Mouse (Mus musculus) heart, embryonic 10.5 days (tissue): ENCODE measurements around the gene Tmem202. TPM values are rescaled to one million over a fixed set of nuclear protein-coding genes. Genes with fewer than 3 reads are reported as not detected.

Experiments
- DNase-seq: peaks from one replicate; pipeline ENCODE4 v3.0.0-alpha.2; 2017; ENCODE audit warnings: low spot score
- H3K27ac ChIP-seq: fragments of 300-500 bp; sonication (generic); 2 replicates; pipeline ENCODE4 v1.5.1; 2016; ENCODE audit warnings: mild to moderate bottlenecking
- H3K27me3 ChIP-seq: fragments of 300-500 bp; sonication (generic); 2 replicates; pipeline ENCODE4 v1.6.1; 2016; ENCODE audit warnings: mild to moderate bottlenecking; ENCODE audit not compliant: poor library complexity, insufficient read depth, severe bottlenecking
- H3K36me3 ChIP-seq: fragments of 300-500 bp; sonication (generic); 2 replicates; pipeline ENCODE4 v1.6.1; 2016; ENCODE audit warnings: mild to moderate bottlenecking, moderate library complexity
- H3K4me1 ChIP-seq: fragments of 300-500 bp; sonication (generic); 2 replicates; pipeline ENCODE4 v1.6.1; 2016; ENCODE audit warnings: mild to moderate bottlenecking
- H3K4me3 ChIP-seq: fragments of 300-500 bp; sonication (generic); 2 replicates; pipeline ENCODE4 v1.5.1; 2016; ENCODE audit warnings: mild to moderate bottlenecking, moderate library complexity
- H3K9me3 ChIP-seq: fragments of 300-500 bp; sonication (generic); 2 replicates; pipeline ENCODE4 v1.6.1; 2016; ENCODE audit warnings: mild to moderate bottlenecking, moderate library complexity
- WGBS: fragments of 180-500 bp; shearing (Covaris S2); methylation state at CpG from one replicate; pipeline ENCODE4 v1.1.7; 2016; 5-methylcytosine and 5-hydroxymethylcytosine counted together
- polyA plus RNA-seq: library from polyadenylated mRNA; unstranded; fragments of >200 nt; fragmentation: Nextera tagmentation; extraction: Ambion mirVana; gene quantifications from 2 replicates; pipeline ENCODE4 v1.2.1, GENCODE M21; 2016

The Tmem202 gene
- polyA plus RNA-seq, 1 experiment from 2014 or later, result 0.11 TPM

DNA sequence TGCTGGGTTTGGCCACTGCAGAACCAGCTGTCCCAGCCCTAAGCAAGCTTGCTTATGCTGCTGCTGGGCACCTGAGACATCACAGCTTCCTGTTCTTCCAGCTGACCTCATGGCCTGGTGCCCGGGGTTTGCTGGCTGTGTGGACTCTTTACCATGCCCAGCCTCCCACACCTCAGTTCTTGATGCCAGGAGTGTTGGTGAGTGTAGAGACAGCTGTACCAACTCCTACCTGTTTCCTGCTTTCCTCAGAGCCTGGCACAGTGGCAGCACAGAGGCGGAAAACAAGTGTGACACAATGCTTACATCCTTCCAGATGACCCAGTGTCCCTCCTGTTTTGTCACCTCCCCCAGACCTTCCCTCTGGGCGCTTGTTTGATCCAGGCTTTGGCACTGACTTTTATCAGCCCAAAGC, 12.0 kb upstream of the Tmem202 start:
- Histone ChIP-seq H3K27me3 (no peaks in the 10 kb centered on the region), H3K9me3 (no peaks in the 10 kb centered on the region), H3K36me3 (peaks cover 24% of the 10 kb centered on the region), H3K4me3 (no peak overlapping the region), H3K27ac (peak overlapping the region; percentile 36; the same call in 1 of the 2 replicates), H3K4me1 (peaks cover 19% of the 10 kb centered on the region)
- no peak for DNase-seq
- 50% methylated on average over 3 of the region's 3 CpGs for WGBS

DNA sequence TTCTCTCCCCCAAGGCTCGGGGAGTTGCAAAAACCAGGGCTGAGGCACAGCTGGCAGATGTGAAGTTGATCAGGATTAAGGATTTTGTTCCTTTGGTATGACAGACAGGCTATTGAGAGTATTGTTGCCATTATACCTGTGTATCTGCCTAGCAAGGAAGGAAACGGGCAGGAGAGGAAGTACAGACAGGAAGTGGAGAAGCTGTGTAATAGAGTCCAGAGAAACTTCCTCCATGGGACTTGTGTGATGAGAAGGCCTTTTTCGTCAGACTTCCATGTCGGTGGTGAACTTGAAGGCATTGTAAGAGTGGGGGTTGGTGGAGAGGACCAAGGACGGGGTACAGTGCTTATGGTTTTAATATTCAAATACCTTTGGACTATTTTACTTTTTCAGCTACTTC, 11.4 kb upstream of the Tmem202 start:
- Histone ChIP-seq H3K4me1 (peaks cover 19% of the 10 kb centered on the region), H3K36me3 (peaks cover 26% of the 10 kb centered on the region), H3K27me3 (no peaks in the 10 kb centered on the region), H3K27ac (peak overlapping the region; percentile 33; the same call in 1 of the 2 replicates), H3K9me3 (no peaks in the 10 kb centered on the region), H3K4me3 (no peak overlapping the region)
- WGBS, result 68% methylated on average over 5 of the region's 5 CpGs
- DNase-seq, result no peak

DNA sequence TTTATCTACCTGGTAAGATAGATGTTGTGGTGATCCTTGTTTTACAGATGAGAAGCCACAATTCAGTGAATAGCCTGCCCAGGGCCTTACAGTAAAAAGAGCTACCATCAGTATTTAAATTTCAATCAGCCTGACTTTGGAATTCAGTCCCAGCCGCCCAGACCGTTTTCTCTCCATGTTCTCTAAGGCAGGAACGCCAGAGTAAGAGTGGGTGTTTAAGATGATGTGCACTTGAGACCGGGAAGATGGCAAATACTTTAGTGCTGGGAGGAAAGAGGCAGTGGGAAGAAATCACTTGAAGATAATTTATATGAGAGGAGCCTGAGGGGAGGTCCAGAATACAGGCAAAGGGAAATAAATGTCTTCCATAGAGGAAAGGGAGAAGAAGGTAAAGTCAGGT, 10.4 kb upstream of the Tmem202 start:
- Histone ChIP-seq H3K4me3 (no peak overlapping the region), H3K27me3 (no peaks in the 10 kb centered on the region), H3K9me3 (no peaks in the 10 kb centered on the region), H3K36me3 (peaks cover 22% of the 10 kb centered on the region), H3K4me1 (peaks cover 19% of the 10 kb centered on the region), H3K27ac (no peak overlapping the region)
- WGBS, result 82% methylated on average over 4 of the region's 4 CpGs
- DNase-seq, result no peak

GRCm38 (mm10) chr9:59548961-59549487, 9.4 kb upstream of the Tmem202 start:
- H3K27me3 ChIP-seq, result no peaks in the 10 kb centered on the region
- peaks cover 25% of the 10 kb centered on the region for H3K4me1 ChIP-seq
- peaks cover 18% of the 10 kb centered on the region for H3K36me3 ChIP-seq
- WGBS, result 60% methylated on average over 2 of the region's 2 CpGs
- DNase-seq, result no peak
- H3K4me3 ChIP-seq, result no peak overlapping the region
- no peak overlapping the region for H3K27ac ChIP-seq
- no peaks in the 10 kb centered on the region for H3K9me3 ChIP-seq

- Histone ChIP-seq H3K27ac (no peak overlapping the region), H3K9me3 (no peaks in the 10 kb centered on the region), H3K36me3 (peaks cover 15% of the 10 kb centered on the region; the same call in 1 of the 2 replicates), H3K27me3 (no peaks in the 10 kb centered on the region), H3K4me1 (peaks cover 26% of the 10 kb centered on the region), H3K4me3 (no peak overlapping the region)
- DNase-seq, result no peak
- 86% methylated on average over 1 of the region's 1 CpGs for WGBS
Observed at GRCm38 (mm10) chr9:59547869-59548268, 8.2 kb upstream of the Tmem202 start.

GRCm38 (mm10) chr9:59544739-59545138, 5.1 kb upstream of the Tmem202 start:
- Histone ChIP-seq H3K36me3 (peaks cover 12% of the 10 kb centered on the region; the same call in 1 of the 2 replicates), H3K9me3 (no peaks in the 10 kb centered on the region), H3K4me1 (peaks cover 26% of the 10 kb centered on the region), H3K27me3 (no peaks in the 10 kb centered on the region), H3K27ac (no peak overlapping the region), H3K4me3 (no peak overlapping the region)
- 54% methylated on average over 5 of the region's 5 CpGs for WGBS
- DNase-seq, result no peak

GRCm38 (mm10) chr9:59542766-59543324, 3.2 kb upstream of the Tmem202 start:
- no peak overlapping the region for H3K27ac ChIP-seq
- no peaks in the 10 kb centered on the region for H3K9me3 ChIP-seq
- DNase-seq, result no peak
- H3K4me3 ChIP-seq, result no peak overlapping the region
- H3K27me3 ChIP-seq, result no peaks in the 10 kb centered on the region
- H3K36me3 ChIP-seq, result peaks cover 6% of the 10 kb centered on the region; the same call in 1 of the 2 replicates
- H3K4me1 ChIP-seq, result peaks cover 33% of the 10 kb centered on the region

GRCm38 (mm10) chr9:59541617-59542016, 2.0 kb upstream of the Tmem202 start:
- Histone ChIP-seq H3K4me1 (peaks cover 31% of the 10 kb centered on the region), H3K36me3 (peaks cover 3% of the 10 kb centered on the region; the same call in 1 of the 2 replicates)
- 85% methylated on average over 6 of the region's 6 CpGs for whole genome bisulfite sequencing

DNA sequence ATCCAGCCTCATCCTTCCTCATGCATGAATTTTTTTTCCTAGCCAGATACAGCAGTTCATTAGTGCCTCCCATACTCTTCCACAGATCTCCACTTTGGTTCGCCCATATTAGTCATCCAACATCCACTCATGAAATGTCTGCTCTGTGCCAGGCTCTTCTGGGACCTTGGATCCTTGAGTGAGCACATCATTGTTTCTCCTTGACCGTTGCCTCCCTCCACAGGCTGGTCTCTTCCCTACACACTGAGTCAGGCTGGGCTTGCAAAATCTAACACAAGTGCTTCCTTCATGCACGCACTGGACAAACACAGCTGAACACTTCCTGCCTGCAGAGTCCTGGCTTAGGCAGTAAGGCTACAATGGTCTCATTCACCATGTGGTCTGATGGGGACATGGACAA, 2.0 kb downstream of the Tmem202 start:
- no peak overlapping the region for H3K4me3 ChIP-seq
- no peaks in the 10 kb centered on the region for H3K27me3 ChIP-seq
- DNase-seq, result no peak
- no peaks in the 10 kb centered on the region for H3K36me3 ChIP-seq
- H3K27ac ChIP-seq, result no peak overlapping the region
- WGBS, result 68% methylated on average over 3 of the region's 3 CpGs
- H3K9me3 ChIP-seq, result no peaks in the 10 kb centered on the region
- H3K4me1 ChIP-seq, result peaks cover 21% of the 10 kb centered on the region

More at GRCm38 (mm10) chr9:59541617-59542016, 2.0 kb upstream of the Tmem202 start:
- Histone ChIP-seq H3K27ac (no peak overlapping the region), H3K4me3 (no peak overlapping the region), H3K27me3 (no peaks in the 10 kb centered on the region), H3K9me3 (no peaks in the 10 kb centered on the region)
- no peak for DNase-seq

- Histone ChIP-seq H3K9me3 (no peaks in the 10 kb centered on the region), H3K27ac (no peak overlapping the region), H3K36me3 (no peaks in the 10 kb centered on the region), H3K27me3 (no peaks in the 10 kb centered on the region), H3K4me3 (no peak overlapping the region), H3K4me1 (0 out of 2 replicates have a peak, but pooled peaks cover under 1% of the 10 kb centered on the region)
- WGBS, result 73% methylated on average over 4 of the region's 4 CpGs
- DNase-seq, result no peak
Observed at GRCm38 (mm10) chr9:59533889-59534288, 5.8 kb downstream of the Tmem202 start.

GRCm38 (mm10) chr9:59533422-59533821, 6.2 kb downstream of the Tmem202 start:
- H3K9me3 ChIP-seq, result no peaks in the 10 kb centered on the region
- H3K4me1 ChIP-seq, result no peaks in the 10 kb centered on the region
- no peak overlapping the region for H3K4me3 ChIP-seq
- no peak for DNase-seq
- no peaks in the 10 kb centered on the region for H3K36me3 ChIP-seq
- no peak overlapping the region for H3K27ac ChIP-seq
- H3K27me3 ChIP-seq, result no peaks in the 10 kb centered on the region
- 72% methylated on average over 2 of the region's 2 CpGs for WGBS

DNA sequence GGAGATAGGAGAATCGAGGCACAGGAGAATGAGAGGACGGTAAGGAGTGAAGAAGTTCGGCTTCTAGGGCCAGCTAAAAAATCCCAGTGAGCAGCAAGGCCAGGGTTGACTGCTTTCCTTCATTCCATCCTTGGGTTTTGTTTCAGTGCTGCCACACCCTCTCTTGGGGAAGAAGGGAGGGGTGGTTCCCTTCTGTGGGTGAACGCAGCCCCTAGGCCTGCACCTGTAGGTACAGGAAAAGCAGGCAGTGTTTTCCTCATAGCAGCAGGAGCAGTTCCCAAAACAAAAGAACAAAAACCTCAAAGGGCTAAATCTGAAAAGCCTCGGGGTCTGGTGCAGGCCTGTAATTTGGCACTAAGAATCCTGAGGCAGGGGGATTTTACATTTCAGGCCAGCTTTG, 8.0 kb downstream of the Tmem202 start:
- Histone ChIP-seq H3K4me3 (no peak overlapping the region), H3K27ac (no peak overlapping the region), H3K4me1 (no peaks in the 10 kb centered on the region), H3K36me3 (no peaks in the 10 kb centered on the region), H3K27me3 (no peaks in the 10 kb centered on the region), H3K9me3 (no peaks in the 10 kb centered on the region)
- 50% methylated on average over 5 of the region's 5 CpGs for WGBS
- no peak for DNase-seq

- no peak overlapping the region for H3K27ac ChIP-seq
- WGBS, result 92% methylated on average over 2 of the region's 2 CpGs
- no peaks in the 10 kb centered on the region for H3K36me3 ChIP-seq
- no peaks in the 10 kb centered on the region for H3K27me3 ChIP-seq
- H3K4me1 ChIP-seq, result no peaks in the 10 kb centered on the region
- no peak overlapping the region for H3K4me3 ChIP-seq
- no peak for DNase-seq
- no peaks in the 10 kb centered on the region for H3K9me3 ChIP-seq
Observed at GRCm38 (mm10) chr9:59528274-59528673, 11.4 kb downstream of the Tmem202 start.

DNA sequence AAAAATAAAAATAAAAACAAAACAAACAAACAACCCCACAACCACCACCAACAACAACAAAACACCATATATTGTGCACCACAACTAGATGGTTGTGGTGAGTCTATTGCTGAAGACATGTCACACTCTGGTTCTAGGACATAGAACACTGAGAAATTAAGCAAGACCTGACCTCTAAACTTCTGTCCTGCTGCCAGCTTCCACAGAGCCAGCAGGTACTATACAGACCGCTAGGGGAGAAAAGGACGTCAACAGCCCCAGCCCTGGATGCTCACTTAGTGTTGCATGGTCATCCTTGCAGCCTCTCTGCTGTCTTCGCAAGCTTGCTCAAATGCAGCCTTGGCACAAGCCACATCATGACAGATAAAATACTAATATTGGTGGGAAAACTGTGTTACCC, 12.1 kb downstream of the Tmem202 start:
- Histone ChIP-seq H3K27ac (no peak overlapping the region), H3K27me3 (no peaks in the 10 kb centered on the region), H3K4me1 (peaks cover 4% of the 10 kb centered on the region; the same call in 1 of the 2 replicates), H3K9me3 (no peaks in the 10 kb centered on the region), H3K36me3 (no peaks in the 10 kb centered on the region), H3K4me3 (no peak overlapping the region)
- no peak for DNase-seq
- 81% methylated on average over 3 of the region's 3 CpGs for WGBS
